Mouse (Mus musculus): ENCODE results near the gene Fzd4. TPM values are rescaled to one million over a fixed set of nuclear protein-coding genes. Genes with fewer than 3 reads are reported as not detected.
A peak's percentile ranks its signal among the peaks of the same experiment; 100 is the strongest.

The Fzd4 gene
- polyA plus RNA-seq, 1 experiment from 2014 or later = 7.8 TPM

DNA sequence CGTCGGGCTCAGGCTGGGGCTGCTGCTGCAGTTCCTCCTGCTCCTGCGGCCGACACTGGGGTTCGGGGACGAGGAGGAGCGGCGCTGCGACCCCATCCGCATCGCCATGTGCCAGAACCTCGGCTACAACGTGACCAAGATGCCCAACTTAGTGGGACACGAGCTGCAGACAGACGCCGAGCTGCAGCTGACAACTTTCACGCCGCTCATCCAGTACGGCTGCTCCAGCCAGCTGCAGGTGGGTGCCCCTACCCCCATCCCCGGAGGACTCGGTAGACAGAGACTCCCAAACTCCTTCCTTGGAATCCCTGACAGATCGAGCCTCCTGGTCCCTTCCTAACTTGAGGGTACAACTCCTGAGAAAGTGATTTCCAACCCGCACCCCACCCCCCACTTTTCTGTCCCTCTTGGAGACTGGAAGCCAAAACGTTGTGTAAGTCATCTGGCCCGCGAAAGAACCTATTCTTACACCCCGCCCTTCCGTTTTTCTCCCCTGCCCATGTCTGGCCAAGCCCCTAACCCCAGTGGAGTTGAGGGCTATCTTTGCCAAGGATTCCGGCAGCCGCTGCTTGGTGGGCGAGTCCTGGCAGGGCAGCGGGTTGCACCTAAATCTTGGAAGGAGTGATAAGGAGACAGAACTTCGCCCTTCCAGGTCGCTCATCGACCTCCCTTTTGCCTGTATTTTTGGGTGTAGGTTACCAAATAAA is 732 bp downstream of the Fzd4 start:
- under 1% methylated on average over 35 of the region's 35 CpGs for WGBS
- H3K27ac ChIP-seq (ENCODE audit: low read depth, low read length) = peak overlapping the region; percentile 69
- ATAC-seq (replicated peaks; ENCODE audit: low FRiP score) (no peak), DNase-seq (ENCODE audit: low spot score) (peak; percentile 64)
- peaks cover 5% of the 10 kb centered on the region; the same call in 1 of the 2 replicates for H3K36me3 ChIP-seq (ENCODE audit: control insufficient read depth, insufficient read depth, low read length)
- peak overlapping the region; percentile 80 for H3K4me3 ChIP-seq (ENCODE audit: low read depth, low read length)
- H3K9ac ChIP-seq (ENCODE audit: low read depth, low read length) = peak overlapping the region; percentile 76
- H3K27me3 ChIP-seq (replicated peaks; ENCODE audit: control insufficient read depth, insufficient read depth, low read length) = no peaks in the 10 kb centered on the region
- no peaks in the 10 kb centered on the region for H3K9me3 ChIP-seq (ENCODE audit: control insufficient read depth, low read length)
- H3K4me1 ChIP-seq (replicated peaks; ENCODE audit: control insufficient read depth, insufficient read depth, low read length) = peaks cover 10% of the 10 kb centered on the region; the same call in 1 of the 2 replicates
- peak overlapping the region; percentile 100 for H3K4me2 ChIP-seq

DNA sequence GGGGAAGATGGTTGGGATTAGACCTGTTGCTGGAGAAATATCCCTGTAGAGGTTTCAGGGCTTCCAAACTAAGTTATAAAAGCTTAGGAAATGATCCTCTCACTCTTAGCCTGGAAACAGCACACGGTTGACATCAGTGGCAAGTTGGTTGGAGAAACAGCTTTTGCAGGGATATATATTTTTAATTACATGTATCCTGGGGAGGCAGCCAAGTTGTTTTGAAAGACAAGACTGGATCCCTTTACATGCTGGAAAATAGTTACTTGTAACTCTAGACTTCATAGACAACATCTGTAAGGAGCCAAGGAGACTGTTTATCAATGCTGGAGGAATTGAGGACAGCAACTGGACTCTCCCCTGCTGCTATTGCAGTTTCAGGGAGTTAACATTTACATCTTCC is 1.9 kb downstream of the Fzd4 start:
- WGBS = 45% methylated on average over 1 of the region's 1 CpGs
- ATAC-seq (replicated peaks; ENCODE audit: low FRiP score) = no peak

DNA sequence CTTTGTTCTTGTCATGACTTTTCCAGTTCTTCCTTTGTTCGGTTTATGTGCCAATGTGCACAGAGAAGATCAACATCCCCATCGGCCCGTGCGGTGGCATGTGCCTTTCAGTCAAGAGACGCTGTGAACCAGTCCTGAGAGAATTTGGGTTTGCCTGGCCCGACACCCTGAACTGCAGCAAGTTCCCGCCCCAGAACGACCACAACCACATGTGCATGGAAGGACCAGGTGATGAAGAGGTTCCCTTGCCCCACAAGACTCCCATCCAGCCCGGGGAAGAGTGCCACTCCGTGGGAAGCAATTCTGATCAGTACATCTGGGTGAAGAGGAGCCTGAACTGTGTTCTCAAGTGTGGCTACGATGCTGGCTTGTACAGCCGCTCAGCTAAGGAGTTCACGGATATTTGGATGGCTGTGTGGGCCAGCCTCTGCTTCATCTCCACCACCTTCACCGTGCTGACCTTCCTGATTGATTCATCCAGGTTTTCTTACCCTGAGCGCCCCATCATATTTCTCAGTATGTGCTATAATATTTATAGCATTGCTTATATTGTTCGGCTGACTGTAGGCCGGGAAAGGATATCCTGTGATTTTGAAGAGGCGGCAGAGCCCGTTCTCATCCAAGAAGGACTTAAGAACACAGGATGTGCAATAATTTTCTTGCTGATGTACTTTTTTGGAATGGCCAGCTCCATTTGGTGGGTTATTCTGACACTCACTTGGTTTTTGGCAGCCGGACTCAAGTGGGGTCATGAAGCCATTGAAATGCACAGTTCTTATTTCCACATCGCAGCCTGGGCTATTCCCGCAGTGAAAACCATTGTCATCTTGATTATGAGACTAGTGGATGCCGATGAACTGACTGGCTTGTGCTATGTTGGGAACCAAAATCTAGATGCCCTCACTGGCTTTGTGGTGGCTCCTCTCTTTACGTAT is 3.1 kb downstream of the Fzd4 start:
- no peak overlapping the region for H3K9ac ChIP-seq (ENCODE audit: low read depth, low read length)
- peaks cover 5% of the 10 kb centered on the region; the same call in 1 of the 2 replicates for H3K36me3 ChIP-seq (ENCODE audit: control insufficient read depth, insufficient read depth, low read length)
- DNase-seq (ENCODE audit: low spot score) (no peak), ATAC-seq (replicated peaks; ENCODE audit: low FRiP score) (no peak)
- no peaks in the 10 kb centered on the region for H3K27me3 ChIP-seq (replicated peaks; ENCODE audit: control insufficient read depth, insufficient read depth, low read length)
- H3K27ac ChIP-seq (ENCODE audit: low read depth, low read length) = no peak overlapping the region
- no peak overlapping the region for H3K4me3 ChIP-seq (ENCODE audit: low read depth, low read length)
- peak overlapping the region; percentile 12 for H3K4me2 ChIP-seq
- H3K9me3 ChIP-seq (ENCODE audit: control insufficient read depth, low read length) = no peaks in the 10 kb centered on the region
- WGBS = 84% methylated on average over 24 of the region's 24 CpGs
- peaks cover 13% of the 10 kb centered on the region for H3K4me1 ChIP-seq (replicated peaks; ENCODE audit: control insufficient read depth, insufficient read depth, low read length)

More for the DNA sequence above, 1.9 kb downstream of the Fzd4 start:
- peaks cover 13% of the 10 kb centered on the region for H3K4me1 ChIP-seq (replicated peaks; ENCODE audit: control insufficient read depth, insufficient read depth, low read length)
- H3K9me3 ChIP-seq (ENCODE audit: control insufficient read depth, low read length) = no peaks in the 10 kb centered on the region
- H3K4me3 ChIP-seq (ENCODE audit: low read depth, low read length) = peak overlapping the region; percentile 11; the same call in 1 of the 2 replicates
- H3K36me3 ChIP-seq (ENCODE audit: control insufficient read depth, insufficient read depth, low read length) = peaks cover 5% of the 10 kb centered on the region; the same call in 1 of the 2 replicates
- H3K4me2 ChIP-seq = peak overlapping the region; percentile 41
- H3K27me3 ChIP-seq (replicated peaks; ENCODE audit: control insufficient read depth, insufficient read depth, low read length) = no peaks in the 10 kb centered on the region
- DNase-seq (ENCODE audit: low spot score) = no peak
- no peak overlapping the region for H3K27ac ChIP-seq (ENCODE audit: low read depth, low read length)
- H3K9ac ChIP-seq (ENCODE audit: low read depth, low read length) = no peak overlapping the region

DNA sequence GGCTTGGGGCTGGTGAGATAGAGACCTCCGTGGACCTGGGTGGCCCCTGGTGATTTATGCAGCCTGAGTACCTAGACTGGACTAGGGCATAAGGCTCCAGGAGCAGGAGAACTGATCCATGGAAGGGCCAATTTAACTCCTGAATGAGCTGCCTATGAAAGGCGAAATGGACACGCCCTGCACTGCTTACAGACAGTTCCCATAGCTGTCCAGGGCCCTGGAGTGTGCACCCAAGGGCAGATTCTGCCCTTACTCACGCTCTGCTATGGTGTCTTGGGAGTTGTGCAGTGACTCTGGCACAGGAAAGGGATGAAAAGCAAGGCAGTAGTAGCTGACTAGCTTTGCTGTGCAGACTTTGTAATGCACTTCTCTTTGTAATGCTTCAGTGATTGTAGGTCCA is 6.1 kb downstream of the Fzd4 start:
- H3K27me3 ChIP-seq (replicated peaks; ENCODE audit: control insufficient read depth, insufficient read depth, low read length) = no peaks in the 10 kb centered on the region
- ATAC-seq (replicated peaks; ENCODE audit: low FRiP score) (no peak), DNase-seq (ENCODE audit: low spot score) (no peak)
- no peak overlapping the region for H3K4me3 ChIP-seq (ENCODE audit: low read depth, low read length)
- H3K9me3 ChIP-seq (ENCODE audit: control insufficient read depth, low read length) = no peaks in the 10 kb centered on the region
- no peak overlapping the region for H3K4me2 ChIP-seq
- 83% methylated on average over 4 of the region's 4 CpGs for WGBS
- peaks cover 4% of the 10 kb centered on the region for H3K4me1 ChIP-seq (replicated peaks; ENCODE audit: control insufficient read depth, insufficient read depth, low read length)
- no peak overlapping the region for H3K9ac ChIP-seq (ENCODE audit: low read depth, low read length)
- peaks cover 7% of the 10 kb centered on the region; the same call in 1 of the 2 replicates for H3K36me3 ChIP-seq (ENCODE audit: control insufficient read depth, insufficient read depth, low read length)
- no peak overlapping the region for H3K27ac ChIP-seq (ENCODE audit: low read depth, low read length)

DNA sequence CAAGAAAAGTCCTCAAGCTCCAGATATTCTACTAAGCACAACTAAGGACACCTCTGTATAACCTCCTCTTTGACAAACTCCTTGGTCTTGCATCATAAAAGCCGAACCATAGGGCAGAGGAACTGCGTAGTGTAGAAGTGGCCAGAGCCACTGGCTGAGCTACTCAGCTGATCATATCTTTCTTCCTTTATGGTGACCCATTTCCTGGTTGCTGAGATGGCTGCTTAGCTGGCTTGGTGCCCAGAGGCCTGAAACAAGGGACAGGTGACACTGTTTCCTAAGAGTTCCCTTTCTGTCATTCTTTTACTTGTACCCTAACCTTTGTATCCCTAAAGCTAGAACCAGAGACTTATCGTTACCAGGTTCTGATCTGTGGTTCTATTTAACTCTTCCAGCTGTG is 7.2 kb downstream of the Fzd4 start:
- ATAC-seq (replicated peaks; ENCODE audit: low FRiP score) (no peak), DNase-seq (ENCODE audit: low spot score) (no peak)
- Histone ChIP-seq H3K9me3 (ENCODE audit: control insufficient read depth, low read length) (no peaks in the 10 kb centered on the region), H3K36me3 (ENCODE audit: control insufficient read depth, insufficient read depth, low read length) (peaks cover 7% of the 10 kb centered on the region; the same call in 1 of the 2 replicates), H3K4me3 (ENCODE audit: low read depth, low read length) (no peak overlapping the region), H3K4me1 (replicated peaks; ENCODE audit: control insufficient read depth, insufficient read depth, low read length) (peaks cover 4% of the 10 kb centered on the region), H3K27ac (ENCODE audit: low read depth, low read length) (no peak overlapping the region), H3K27me3 (replicated peaks; ENCODE audit: control insufficient read depth, insufficient read depth, low read length) (no peaks in the 10 kb centered on the region), H3K9ac (ENCODE audit: low read depth, low read length) (no peak overlapping the region), H3K4me2 (no peak overlapping the region)
- WGBS = 59% methylated on average over 3 of the region's 3 CpGs

DNA sequence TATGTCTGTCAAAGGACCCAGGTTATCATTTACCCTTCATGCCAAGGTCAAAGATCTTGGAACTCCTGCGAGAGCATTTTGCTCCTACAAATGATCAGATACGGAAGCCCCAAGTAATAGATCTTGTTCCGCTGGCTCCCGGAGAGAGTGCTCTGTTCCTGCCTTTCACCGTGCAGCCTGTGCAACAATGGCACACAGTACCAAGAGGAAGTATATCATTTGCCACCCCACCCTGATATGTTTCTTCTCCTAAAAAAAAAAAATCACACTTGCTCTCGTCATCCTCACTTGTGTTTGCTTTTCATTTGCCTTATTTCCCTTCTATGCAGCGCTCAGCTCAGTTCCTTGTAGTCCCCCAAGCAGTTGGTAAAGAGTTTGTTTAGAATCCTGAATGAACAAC is 7.9 kb downstream of the Fzd4 start:
- DNase-seq (ENCODE audit: low spot score) = no peak
- Histone ChIP-seq H3K4me3 (ENCODE audit: low read depth, low read length) (no peak overlapping the region), H3K27ac (ENCODE audit: low read depth, low read length) (no peak overlapping the region), H3K4me1 (replicated peaks; ENCODE audit: control insufficient read depth, insufficient read depth, low read length) (peaks cover 4% of the 10 kb centered on the region), H3K36me3 (ENCODE audit: control insufficient read depth, insufficient read depth, low read length) (peaks cover 7% of the 10 kb centered on the region; the same call in 1 of the 2 replicates), H3K9ac (ENCODE audit: low read depth, low read length) (no peak overlapping the region), H3K4me2 (no peak overlapping the region), H3K27me3 (replicated peaks; ENCODE audit: control insufficient read depth, insufficient read depth, low read length) (no peaks in the 10 kb centered on the region), H3K9me3 (ENCODE audit: control insufficient read depth, low read length) (no peaks in the 10 kb centered on the region)
- WGBS = 75% methylated on average over 7 of the region's 7 CpGs
- ATAC-seq (replicated peaks; ENCODE audit: low FRiP score) = no peak

DNA sequence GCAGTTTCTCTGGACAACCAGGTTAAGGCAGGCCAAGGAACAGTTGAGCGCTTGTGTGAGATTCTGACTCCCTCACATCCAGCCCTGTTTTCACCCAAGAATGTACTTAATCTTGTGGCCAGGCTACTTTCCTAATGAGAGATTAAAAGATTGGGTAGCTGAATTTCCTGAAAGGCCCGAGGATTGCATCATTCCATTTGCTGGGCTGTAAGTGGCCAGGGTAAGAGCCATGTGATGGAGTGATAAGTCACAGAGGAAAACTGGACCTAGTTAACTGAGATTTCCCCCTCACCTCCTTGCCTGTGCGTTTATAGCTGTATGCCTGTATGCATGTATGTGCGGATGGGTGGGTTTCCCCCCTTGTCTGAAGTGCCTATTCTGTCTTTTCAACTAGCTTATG is 11.9 kb downstream of the Fzd4 start:
- 50% methylated on average over 4 of the region's 4 CpGs for WGBS
- Histone ChIP-seq H3K27ac (ENCODE audit: low read depth, low read length) (no peak overlapping the region), H3K36me3 (ENCODE audit: control insufficient read depth, insufficient read depth, low read length) (0 out of 2 replicates have a peak, but pooled peaks cover 2% of the 10 kb centered on the region), H3K9me3 (ENCODE audit: control insufficient read depth, low read length) (no peaks in the 10 kb centered on the region), H3K4me1 (replicated peaks; ENCODE audit: control insufficient read depth, insufficient read depth, low read length) (no peaks in the 10 kb centered on the region; the same call in none of the 2 replicates), H3K4me2 (no peak overlapping the region), H3K27me3 (replicated peaks; ENCODE audit: control insufficient read depth, insufficient read depth, low read length) (no peaks in the 10 kb centered on the region), H3K4me3 (ENCODE audit: low read depth, low read length) (no peak overlapping the region), H3K9ac (ENCODE audit: low read depth, low read length) (no peak overlapping the region)
- no peak for DNase-seq (ENCODE audit: low spot score)
- ATAC-seq (replicated peaks; ENCODE audit: low FRiP score) = no peak

DNA sequence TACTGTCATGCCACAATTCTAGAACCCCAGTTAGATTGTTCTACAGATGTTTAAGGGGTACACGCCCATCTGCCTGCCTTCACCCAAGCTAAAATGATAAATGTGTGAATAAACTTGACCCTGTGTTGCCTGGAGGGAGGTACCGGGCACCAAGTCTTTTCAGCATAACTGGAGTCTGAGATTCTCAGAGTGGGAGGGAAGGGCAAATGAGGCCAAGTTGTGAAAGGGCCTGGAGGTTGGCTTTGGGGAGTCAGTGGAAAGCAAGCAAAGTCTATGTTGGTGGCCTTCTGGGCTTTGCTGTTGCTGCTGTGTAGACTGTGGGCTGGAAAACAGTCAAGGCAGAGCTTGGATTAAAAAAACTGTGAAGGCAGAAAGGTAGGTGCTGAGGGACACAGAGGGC is 13.6 kb downstream of the Fzd4 start:
- H3K36me3 ChIP-seq (ENCODE audit: control insufficient read depth, insufficient read depth, low read length) = no peaks in the 10 kb centered on the region
- WGBS = 58% methylated on average over 2 of the region's 2 CpGs
- H3K27me3 ChIP-seq (replicated peaks; ENCODE audit: control insufficient read depth, insufficient read depth, low read length) = no peaks in the 10 kb centered on the region
- H3K27ac ChIP-seq (ENCODE audit: low read depth, low read length) = no peak overlapping the region
- no peaks in the 10 kb centered on the region; the same call in 1 of the 2 replicates for H3K4me1 ChIP-seq (replicated peaks; ENCODE audit: control insufficient read depth, insufficient read depth, low read length)
- no peak overlapping the region for H3K9ac ChIP-seq (ENCODE audit: low read depth, low read length)
- DNase-seq (ENCODE audit: low spot score) (no peak), ATAC-seq (replicated peaks; ENCODE audit: low FRiP score) (no peak)
- no peak overlapping the region for H3K4me3 ChIP-seq (ENCODE audit: low read depth, low read length)
- H3K4me2 ChIP-seq = no peak overlapping the region
- no peaks in the 10 kb centered on the region for H3K9me3 ChIP-seq (ENCODE audit: control insufficient read depth, low read length)
